Mouse (Mus musculus): ENCODE results near the gene Ndufaf8. TPM values are rescaled to one million over a fixed set of nuclear protein-coding genes. Genes with fewer than 3 reads are reported as not detected.

The Ndufaf8 gene
- 56.4 and 57.9 TPM in 2 replicates for polyA plus RNA-seq (2015; fragmentation: Nextera tagmentation; extraction: Ambion mirVana)

DNA sequence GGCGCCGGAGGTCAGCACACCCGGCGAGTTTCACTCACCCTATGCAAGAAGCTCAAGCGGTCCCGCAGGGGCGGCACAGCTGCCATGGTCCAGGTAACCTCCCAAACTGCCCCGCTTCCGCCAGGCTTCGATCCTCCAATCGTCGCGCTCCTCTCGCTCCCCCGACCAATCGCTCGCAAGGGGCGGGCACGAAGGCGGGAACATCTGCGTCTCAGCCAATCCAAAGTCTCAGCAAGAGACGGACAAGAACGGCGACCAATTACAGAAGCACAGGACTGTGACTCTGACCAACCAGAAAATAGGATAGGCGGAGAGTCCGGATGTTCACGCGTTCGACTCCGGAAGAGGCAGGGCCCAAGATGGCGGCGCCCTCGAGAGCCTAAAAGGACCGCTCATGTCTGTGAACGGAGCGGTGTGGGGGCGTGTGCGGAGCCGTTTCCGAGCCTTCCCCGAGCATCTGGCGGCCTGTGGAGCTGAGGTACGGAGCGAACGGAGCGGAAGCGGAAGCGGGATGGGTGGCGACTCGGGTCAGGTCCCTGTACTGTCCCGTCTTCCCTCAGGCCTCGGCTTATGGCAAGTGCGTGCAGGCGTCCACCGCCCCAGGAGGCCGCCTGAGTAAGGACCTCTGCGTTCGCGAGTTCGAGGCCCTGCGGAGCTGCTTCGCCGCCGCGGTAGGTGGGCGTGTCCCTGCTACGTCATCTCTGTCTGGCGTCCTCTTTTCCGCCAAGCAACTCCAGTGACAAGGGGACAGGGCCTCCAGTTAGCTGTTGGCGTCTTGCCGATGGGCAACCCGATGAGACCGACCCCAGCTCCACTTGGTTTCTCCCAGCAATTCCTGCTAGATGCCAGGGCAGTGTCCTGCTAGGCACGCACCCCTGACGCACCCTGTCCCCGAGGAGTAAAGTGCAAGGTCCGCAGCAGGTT is at the start of gene Ndufaf8, which contains the start of gene Tepsin:
Ndufaf8 (plus strand) TSS at position 341 of the 924 bp plus-strand sequence.
Tepsin (minus strand) TSS at position 144 of the 924 bp plus-strand sequence.
- H3K27ac ChIP-seq (replicated peaks), result peak within 1 kb of the TSS; percentile 91
- H3K36me3 ChIP-seq, result peaks cover 2% of the 10 kb centered on the region; the same call in 1 of the 2 replicates
- peaks cover 27% of the 10 kb centered on the region for H3K4me1 ChIP-seq (replicated peaks)
- peak within 1 kb of the TSS; percentile 89 for H3K9ac ChIP-seq
- H3K27me3 ChIP-seq, result no peaks in the 10 kb centered on the region
- WGBS, result under 1% methylated on average over 77 of the region's 77 CpGs
- no peaks in the 10 kb centered on the region for H3K9me3 ChIP-seq
- peak within 1 kb of the TSS; percentile 74 for H3K4me3 ChIP-seq
- peak within 1 kb of the TSS; percentile 87 for H3K4me2 ChIP-seq
- ATAC-seq (ENCODE audit: low FRiP score, low read depth), result peak; percentile 97

GRCm38 (mm10) chr11:120049067-120049466 is 49.7 kb upstream of the Ndufaf8 start:
- no peaks in the 10 kb centered on the region for H3K36me3 ChIP-seq
- no peak overlapping the region for H3K4me3 ChIP-seq
- WGBS, result 86% methylated on average over 8 of the region's 8 CpGs
- H3K4me1 ChIP-seq (replicated peaks), result peaks cover 54% of the 10 kb centered on the region
- no peak overlapping the region for H3K4me2 ChIP-seq
- ATAC-seq (ENCODE audit: low FRiP score, low read depth), result no peak
- no peak overlapping the region for H3K9ac ChIP-seq
- H3K27me3 ChIP-seq, result no peaks in the 10 kb centered on the region
- H3K27ac ChIP-seq (replicated peaks), result no peak overlapping the region
- H3K9me3 ChIP-seq, result no peaks in the 10 kb centered on the region

GRCm38 (mm10) chr11:120051124-120051811 is 47.5 kb upstream of the Ndufaf8 start:
- Histone ChIP-seq H3K4me2 (0 out of 2 replicates have a peak overlapping the region, but pooled peaks have one; percentile 6), H3K9me3 (no peaks in the 10 kb centered on the region), H3K36me3 (no peaks in the 10 kb centered on the region), H3K4me1 (replicated peaks) (peaks cover 32% of the 10 kb centered on the region), H3K9ac (no peak overlapping the region), H3K4me3 (no peak overlapping the region), H3K27me3 (no peaks in the 10 kb centered on the region), H3K27ac (replicated peaks) (peak overlapping the region; percentile 51)
- 27% methylated on average over 14 of the region's 14 CpGs for WGBS
- ATAC-seq (ENCODE audit: low FRiP score, low read depth), result peak; percentile 43

DNA sequence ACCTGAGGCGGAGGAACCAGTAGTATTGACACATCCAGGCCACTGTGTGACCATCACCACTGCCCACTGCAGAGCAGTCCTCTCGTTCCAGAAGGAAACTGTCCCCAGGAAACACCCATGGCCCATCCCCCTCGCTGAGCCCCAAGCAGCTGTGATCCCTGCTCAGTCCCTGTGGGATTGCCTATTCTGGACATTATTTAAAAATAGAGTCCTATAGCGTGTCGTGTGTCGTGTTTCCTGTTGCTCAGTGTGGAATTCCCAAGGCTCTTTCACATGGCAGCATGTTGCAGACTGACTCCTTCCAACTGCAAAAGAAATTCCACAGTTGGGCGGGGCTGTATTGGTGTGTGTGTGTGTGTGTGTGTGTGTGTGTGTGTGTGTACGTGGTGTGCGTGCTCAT is 46.5 kb upstream of the Ndufaf8 start:
- WGBS, result 61% methylated on average over 9 of the region's 9 CpGs
- Histone ChIP-seq H3K27me3 (no peaks in the 10 kb centered on the region), H3K36me3 (no peaks in the 10 kb centered on the region), H3K4me2 (no peak overlapping the region), H3K4me3 (no peak overlapping the region), H3K4me1 (replicated peaks) (peaks cover 31% of the 10 kb centered on the region), H3K9me3 (no peaks in the 10 kb centered on the region), H3K9ac (no peak overlapping the region), H3K27ac (replicated peaks) (no peak overlapping the region; the same call in 1 of the 2 replicates)
- no peak for ATAC-seq (ENCODE audit: low FRiP score, low read depth)

- Histone ChIP-seq H3K27me3 (no peaks in the 10 kb centered on the region), H3K9ac (no peak overlapping the region), H3K4me1 (replicated peaks) (peaks cover 15% of the 10 kb centered on the region), H3K4me2 (no peak overlapping the region), H3K4me3 (no peak overlapping the region), H3K36me3 (no peaks in the 10 kb centered on the region), H3K27ac (replicated peaks) (no peak overlapping the region), H3K9me3 (no peaks in the 10 kb centered on the region)
- no peak for ATAC-seq (ENCODE audit: low FRiP score, low read depth)
- WGBS, result 95% methylated on average over 4 of the region's 4 CpGs
Measured at GRCm38 (mm10) chr11:120053846-120054245, 44.9 kb upstream of the Ndufaf8 start.

- H3K27me3 ChIP-seq, result no peaks in the 10 kb centered on the region
- no peak overlapping the region for H3K27ac ChIP-seq (replicated peaks)
- H3K9ac ChIP-seq, result no peak overlapping the region
- no peak overlapping the region for H3K4me3 ChIP-seq
- WGBS, result 89% methylated on average over 12 of the region's 12 CpGs
- H3K4me2 ChIP-seq, result no peak overlapping the region
- no peak for ATAC-seq (ENCODE audit: low FRiP score, low read depth)
- H3K4me1 ChIP-seq (replicated peaks), result peaks cover 9% of the 10 kb centered on the region; the same call in 1 of the 2 replicates
- H3K36me3 ChIP-seq, result no peaks in the 10 kb centered on the region
- H3K9me3 ChIP-seq, result no peaks in the 10 kb centered on the region
Measured at GRCm38 (mm10) chr11:120055953-120056732, 42.6 kb upstream of the Ndufaf8 start.

GRCm38 (mm10) chr11:120060634-120061033 is 38.1 kb upstream of the Ndufaf8 start:
- H3K4me3 ChIP-seq, result no peak overlapping the region
- ATAC-seq (ENCODE audit: low FRiP score, low read depth), result no peak
- 0 out of 2 replicates have a peak, but pooled peaks cover 5% of the 10 kb centered on the region for H3K4me1 ChIP-seq (replicated peaks)
- WGBS, result 82% methylated on average over 8 of the region's 8 CpGs
- no peaks in the 10 kb centered on the region for H3K9me3 ChIP-seq
- peaks cover 9% of the 10 kb centered on the region; the same call in 1 of the 2 replicates for H3K36me3 ChIP-seq
- no peak overlapping the region for H3K4me2 ChIP-seq
- H3K9ac ChIP-seq, result no peak overlapping the region
- H3K27ac ChIP-seq (replicated peaks), result no peak overlapping the region
- H3K27me3 ChIP-seq, result no peaks in the 10 kb centered on the region

DNA sequence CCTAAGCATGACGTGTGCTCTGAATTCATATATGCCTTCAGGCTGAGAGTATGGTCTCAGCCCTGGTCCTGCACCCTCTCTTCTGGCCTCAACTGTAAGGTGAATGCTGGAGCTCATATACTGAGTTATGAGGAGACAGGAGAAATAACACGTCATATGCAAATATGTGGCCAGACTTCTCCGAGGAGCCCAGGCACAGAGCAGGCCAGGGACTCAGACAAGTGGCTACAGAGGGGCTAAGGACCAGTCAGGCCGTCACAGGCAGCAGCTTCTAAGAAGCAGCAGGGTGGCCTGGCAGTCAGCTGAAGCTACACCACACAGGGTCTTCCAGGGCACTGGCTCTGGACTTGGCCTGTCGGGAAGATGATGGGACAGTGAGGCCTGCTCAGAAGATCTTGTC is 35.4 kb upstream of the Ndufaf8 start:
- no peak for ATAC-seq (ENCODE audit: low FRiP score, low read depth)
- H3K36me3 ChIP-seq, result peaks cover 14% of the 10 kb centered on the region; the same call in 1 of the 2 replicates
- 83% methylated on average over 5 of the region's 5 CpGs for WGBS

GRCm38 (mm10) chr11:120064006-120064667 is 34.6 kb upstream of the Ndufaf8 start:
- Histone ChIP-seq H3K27ac (replicated peaks) (no peak overlapping the region), H3K4me3 (no peak overlapping the region), H3K4me1 (replicated peaks) (0 out of 2 replicates have a peak, but pooled peaks cover 5% of the 10 kb centered on the region), H3K9ac (no peak overlapping the region), H3K9me3 (no peaks in the 10 kb centered on the region), H3K4me2 (no peak overlapping the region), H3K27me3 (no peaks in the 10 kb centered on the region), H3K36me3 (peaks cover 14% of the 10 kb centered on the region; the same call in 1 of the 2 replicates)
- WGBS, result 81% methylated on average over 11 of the region's 13 CpGs
- ATAC-seq (ENCODE audit: low FRiP score, low read depth), result no peak

More for the DNA sequence above, 35.4 kb upstream of the Ndufaf8 start:
- no peaks in the 10 kb centered on the region for H3K9me3 ChIP-seq
- 0 out of 2 replicates have a peak, but pooled peaks cover 5% of the 10 kb centered on the region for H3K4me1 ChIP-seq (replicated peaks)
- H3K27me3 ChIP-seq, result no peaks in the 10 kb centered on the region
- H3K27ac ChIP-seq (replicated peaks), result no peak overlapping the region
- no peak overlapping the region for H3K9ac ChIP-seq
- no peak overlapping the region for H3K4me3 ChIP-seq
- no peak overlapping the region for H3K4me2 ChIP-seq

DNA sequence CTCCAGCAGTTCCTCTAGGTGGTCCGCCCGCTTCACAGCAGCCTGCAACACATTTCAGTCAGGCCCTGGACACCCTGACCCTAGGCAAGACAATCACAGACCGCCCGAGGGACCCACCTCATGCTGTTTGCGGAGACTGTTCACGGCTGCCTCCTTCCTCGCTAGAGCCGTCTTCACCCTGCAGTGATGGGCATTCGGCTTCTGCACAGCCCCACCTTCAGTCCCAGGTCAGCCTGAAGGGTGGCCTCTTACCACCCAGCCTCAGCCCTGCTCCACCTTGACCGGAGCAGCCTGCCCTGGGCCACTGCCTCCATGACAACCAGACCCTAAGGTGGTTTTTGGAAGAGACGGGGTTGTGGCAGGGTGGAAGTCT is 34.1 kb upstream of the Ndufaf8 start:
- WGBS, result 82% methylated on average over 11 of the region's 11 CpGs
- no peak overlapping the region for H3K27ac ChIP-seq (replicated peaks)

GRCm38 (mm10) chr11:120065291-120065690 is 33.4 kb upstream of the Ndufaf8 start:
- H3K27me3 ChIP-seq, result no peaks in the 10 kb centered on the region
- H3K4me2 ChIP-seq, result no peak overlapping the region
- no peak for ATAC-seq (ENCODE audit: low FRiP score, low read depth)
- H3K9me3 ChIP-seq, result no peaks in the 10 kb centered on the region
- H3K4me3 ChIP-seq, result no peak overlapping the region
- H3K36me3 ChIP-seq, result peaks cover 19% of the 10 kb centered on the region
- no peak overlapping the region for H3K27ac ChIP-seq (replicated peaks)
- H3K9ac ChIP-seq, result no peak overlapping the region
- 38% methylated on average over 10 of the region's 10 CpGs for WGBS
- H3K4me1 ChIP-seq (replicated peaks), result peaks cover 8% of the 10 kb centered on the region

More for the DNA sequence above, 34.1 kb upstream of the Ndufaf8 start:
- H3K4me2 ChIP-seq, result no peak overlapping the region
- H3K9me3 ChIP-seq, result no peaks in the 10 kb centered on the region
- no peaks in the 10 kb centered on the region for H3K27me3 ChIP-seq
- peaks cover 8% of the 10 kb centered on the region for H3K4me1 ChIP-seq (replicated peaks)
- ATAC-seq (ENCODE audit: low FRiP score, low read depth), result no peak
- no peak overlapping the region for H3K4me3 ChIP-seq
- H3K36me3 ChIP-seq, result peaks cover 16% of the 10 kb centered on the region; the same call in 1 of the 2 replicates
- H3K9ac ChIP-seq, result no peak overlapping the region
